Mouse (Mus musculus): ENCODE data around the gene Dhcr24. TPM values are rescaled to one million over a fixed set of nuclear protein-coding genes. Genes with fewer than 3 reads are reported as not detected.

The Dhcr24 gene
- polyA plus RNA-seq, 1 experiment from 2014 or later = 3.8 TPM

DNA sequence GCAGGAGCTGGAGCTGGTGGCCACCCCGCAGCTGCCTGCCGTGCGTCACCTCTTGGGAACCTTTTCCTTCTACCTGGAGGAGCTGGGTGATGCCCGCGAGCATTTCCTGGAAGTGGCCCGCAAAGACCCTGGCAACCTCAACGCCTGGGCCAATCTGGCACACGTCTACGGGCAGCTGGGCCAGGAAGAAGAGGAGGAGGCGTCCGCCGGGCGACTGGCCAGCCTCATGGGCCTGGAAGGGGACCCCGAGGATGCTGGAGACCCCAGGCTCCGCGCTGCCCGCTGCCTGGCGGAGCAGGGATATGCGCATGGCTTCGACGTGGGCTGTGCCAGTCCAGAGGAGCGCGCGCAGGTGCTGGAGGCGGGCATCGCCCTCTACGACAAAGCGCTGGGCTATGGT lies 61.9 kb downstream of the Dhcr24 start:
- Histone ChIP-seq H3K4me1 (ENCODE audit: control insufficient read depth, insufficient read depth, low read length) (peaks cover 12% of the 10 kb centered on the region), H3K9ac (ENCODE audit: low read depth, low read length) (no peak overlapping the region), H3K27ac (ENCODE audit: low read length) (no peak overlapping the region), H3K9me3 (replicated peaks; ENCODE audit: control insufficient read depth, low read length, poor library complexity, severe bottlenecking) (no peaks in the 10 kb centered on the region), H3K4me3 (ENCODE audit: low read depth, low read length) (no peak overlapping the region), H3K4me2 (ENCODE audit: low read length) (peak overlapping the region; percentile 17; the same call in 1 of the 2 replicates), H3K36me3 (ENCODE audit: control insufficient read depth, insufficient read depth, low read length) (no peaks in the 10 kb centered on the region), H3K27me3 (ENCODE audit: control insufficient read depth, insufficient read depth, low read depth, low read length) (peaks cover 22% of the 10 kb centered on the region)
- 35% methylated on average over 28 of the region's 28 CpGs for WGBS
- ATAC-seq = no peak

DNA sequence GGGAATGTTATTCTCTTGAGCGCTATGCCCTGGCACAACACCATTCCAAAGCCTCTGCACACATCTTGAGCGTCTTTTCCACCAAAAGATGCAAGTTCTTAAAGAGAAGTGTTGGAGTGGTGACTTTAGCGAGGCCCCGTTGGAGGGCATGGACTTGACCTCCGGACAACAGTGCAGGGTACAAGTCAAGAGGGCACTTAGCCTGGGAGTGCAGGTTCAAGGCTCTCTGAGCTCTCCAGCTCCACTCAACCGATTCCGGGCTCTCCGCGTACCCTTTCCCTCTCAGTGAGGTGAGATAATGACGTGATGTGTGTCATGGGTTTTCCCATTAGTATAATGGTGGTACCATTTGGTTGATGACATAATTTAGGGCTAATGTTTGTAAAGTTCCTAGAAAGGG lies 63.4 kb downstream of the Dhcr24 start:
- H3K9me3 ChIP-seq (replicated peaks; ENCODE audit: control insufficient read depth, low read length, poor library complexity, severe bottlenecking) = no peaks in the 10 kb centered on the region
- ATAC-seq = no peak
- no peaks in the 10 kb centered on the region for H3K36me3 ChIP-seq (ENCODE audit: control insufficient read depth, insufficient read depth, low read length)
- WGBS = 91% methylated on average over 10 of the region's 10 CpGs
- no peak overlapping the region for H3K4me3 ChIP-seq (ENCODE audit: low read depth, low read length)
- no peak overlapping the region for H3K9ac ChIP-seq (ENCODE audit: low read depth, low read length)
- no peak overlapping the region for H3K27ac ChIP-seq (ENCODE audit: low read length)
- H3K4me2 ChIP-seq (ENCODE audit: low read length) = no peak overlapping the region
- peaks cover 10% of the 10 kb centered on the region for H3K4me1 ChIP-seq (ENCODE audit: control insufficient read depth, insufficient read depth, low read length)
- peaks cover 22% of the 10 kb centered on the region for H3K27me3 ChIP-seq (ENCODE audit: control insufficient read depth, insufficient read depth, low read depth, low read length)

DNA sequence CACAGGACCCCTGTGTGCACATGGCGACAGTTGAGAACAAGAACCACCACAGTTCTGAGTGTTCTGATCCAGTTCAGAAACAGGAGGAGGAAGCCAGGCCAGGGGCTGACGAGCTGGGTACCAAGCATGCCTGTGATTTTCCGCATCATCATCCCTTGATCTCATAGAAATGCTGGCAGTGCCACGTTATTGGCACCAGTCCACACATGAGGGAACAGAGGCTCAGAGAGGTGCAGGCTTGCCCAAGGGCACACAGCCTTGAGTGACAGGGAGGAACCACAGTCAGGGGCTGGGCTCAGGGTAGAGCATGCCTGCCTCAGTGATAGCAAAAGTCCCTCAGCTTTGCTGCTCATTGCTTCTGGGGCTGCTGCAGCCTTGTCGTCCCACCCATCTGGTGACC lies 67.0 kb downstream of the Dhcr24 start:
- Histone ChIP-seq H3K27ac (ENCODE audit: low read length) (no peak overlapping the region), H3K9me3 (replicated peaks; ENCODE audit: control insufficient read depth, low read length, poor library complexity, severe bottlenecking) (no peaks in the 10 kb centered on the region), H3K4me2 (ENCODE audit: low read length) (no peak overlapping the region), H3K4me3 (ENCODE audit: low read depth, low read length) (no peak overlapping the region), H3K9ac (ENCODE audit: low read depth, low read length) (no peak overlapping the region), H3K27me3 (ENCODE audit: control insufficient read depth, insufficient read depth, low read depth, low read length) (peaks cover 8% of the 10 kb centered on the region), H3K36me3 (ENCODE audit: control insufficient read depth, insufficient read depth, low read length) (no peaks in the 10 kb centered on the region), H3K4me1 (ENCODE audit: control insufficient read depth, insufficient read depth, low read length) (peaks cover 30% of the 10 kb centered on the region)
- ATAC-seq = no peak
- WGBS = 69% methylated on average over 5 of the region's 5 CpGs

DNA sequence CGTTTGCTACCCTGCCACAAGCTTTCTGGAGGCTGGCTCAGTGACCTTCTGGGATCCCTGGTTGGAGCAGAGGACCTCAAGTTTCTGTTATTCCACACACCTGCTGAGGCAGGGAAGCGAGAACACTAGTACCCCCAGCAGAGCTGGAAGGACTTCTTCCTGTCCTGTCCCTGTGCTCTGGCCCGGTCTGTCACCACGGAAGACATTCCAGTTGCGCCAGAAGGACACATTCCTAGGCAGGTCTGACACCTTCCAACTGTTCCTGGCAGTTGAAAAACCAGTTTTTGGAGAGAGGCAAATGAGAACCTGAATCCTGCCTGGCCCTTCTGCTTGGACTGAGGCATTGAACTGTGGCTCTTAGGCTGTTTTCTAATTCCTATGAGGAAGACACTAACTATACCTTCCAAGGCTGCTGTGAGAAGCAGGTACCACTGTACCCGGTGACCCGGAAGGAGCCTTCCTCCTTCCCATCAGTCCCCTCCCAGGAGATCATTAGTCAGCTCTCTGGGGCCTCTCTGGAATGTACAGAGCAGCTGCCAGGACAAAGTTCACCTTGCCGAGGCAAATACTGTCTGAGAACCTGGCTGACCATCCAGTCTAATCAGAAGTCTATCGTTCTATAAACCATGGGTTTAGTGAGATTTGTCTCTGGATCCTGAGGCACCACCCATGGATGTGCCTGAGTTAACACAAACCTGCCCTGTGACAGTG lies 68.0 kb downstream of the Dhcr24 start:
- Histone ChIP-seq H3K36me3 (ENCODE audit: control insufficient read depth, insufficient read depth, low read length) (no peaks in the 10 kb centered on the region), H3K9me3 (replicated peaks; ENCODE audit: control insufficient read depth, low read length, poor library complexity, severe bottlenecking) (no peaks in the 10 kb centered on the region), H3K27me3 (ENCODE audit: control insufficient read depth, insufficient read depth, low read depth, low read length) (no peaks in the 10 kb centered on the region; the same call in 1 of the 2 replicates), H3K4me2 (ENCODE audit: low read length) (no peak overlapping the region), H3K27ac (ENCODE audit: low read length) (peak overlapping the region; percentile 91; the same call in 1 of the 2 replicates), H3K4me1 (ENCODE audit: control insufficient read depth, insufficient read depth, low read length) (peaks cover 39% of the 10 kb centered on the region), H3K9ac (ENCODE audit: low read depth, low read length) (no peak overlapping the region), H3K4me3 (ENCODE audit: low read depth, low read length) (no peak overlapping the region)
- 65% methylated on average over 9 of the region's 9 CpGs for WGBS
- no peak for ATAC-seq

- Histone ChIP-seq H3K27me3 (ENCODE audit: control insufficient read depth, insufficient read depth, low read depth, low read length) (no peaks in the 10 kb centered on the region; the same call in 1 of the 2 replicates), H3K27ac (ENCODE audit: low read length) (peak overlapping the region; percentile 91; the same call in 1 of the 2 replicates), H3K4me3 (ENCODE audit: low read depth, low read length) (no peak overlapping the region), H3K36me3 (ENCODE audit: control insufficient read depth, insufficient read depth, low read length) (no peaks in the 10 kb centered on the region), H3K4me1 (ENCODE audit: control insufficient read depth, insufficient read depth, low read length) (peaks cover 45% of the 10 kb centered on the region), H3K9me3 (replicated peaks; ENCODE audit: control insufficient read depth, low read length, poor library complexity, severe bottlenecking) (no peaks in the 10 kb centered on the region), H3K9ac (ENCODE audit: low read depth, low read length) (no peak overlapping the region), H3K4me2 (ENCODE audit: low read length) (no peak overlapping the region)
- no peak for ATAC-seq
- 78% methylated on average over 5 of the region's 5 CpGs for WGBS
These were observed 68.5 kb downstream of the Dhcr24 start for GRCm38 (mm10) chr4:106629374-106629773.

DNA sequence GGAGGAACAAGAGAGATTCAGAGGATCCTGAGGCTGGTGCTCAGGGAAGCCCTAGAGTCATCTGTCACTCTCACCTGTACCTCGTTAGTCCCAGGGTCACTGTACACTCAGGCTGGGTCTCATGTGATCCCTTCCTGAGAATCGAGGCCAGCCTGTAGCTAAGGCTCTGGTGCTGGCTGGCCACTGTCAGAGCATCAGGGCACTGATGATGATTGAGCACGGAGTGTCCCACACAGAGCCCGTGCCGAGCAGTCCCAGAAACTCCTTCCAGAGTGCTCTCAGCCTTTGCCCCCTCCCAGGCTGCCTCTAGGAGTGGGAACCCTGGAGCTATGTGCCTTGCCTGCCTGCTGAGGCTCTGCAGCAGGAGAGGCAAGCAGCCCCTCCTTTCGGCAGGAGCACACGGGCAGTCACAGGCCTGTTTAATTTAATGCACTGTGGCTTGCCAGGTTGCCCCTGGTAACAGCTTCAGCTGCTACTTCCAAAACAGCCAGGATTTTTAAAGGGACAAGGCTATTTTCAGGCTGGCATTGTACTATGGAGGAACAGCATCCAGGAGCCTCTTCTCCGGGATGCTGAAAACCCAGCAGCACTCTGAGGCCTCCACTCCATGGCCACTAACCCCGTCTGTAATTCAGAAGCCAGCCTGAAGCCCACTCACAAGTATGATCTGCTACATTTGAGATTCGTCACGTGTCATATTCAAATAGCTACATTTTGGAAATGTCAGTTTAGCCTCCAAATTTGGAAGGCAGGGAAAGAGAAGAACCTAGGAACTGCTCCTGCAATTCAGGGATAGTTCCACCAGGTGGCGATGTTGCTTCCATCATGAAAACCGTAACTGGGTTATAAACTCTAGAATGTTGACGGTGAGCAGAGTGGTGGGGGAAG lies 69.7 kb downstream of the Dhcr24 start:
- H3K4me3 ChIP-seq (ENCODE audit: low read depth, low read length) = no peak overlapping the region
- H3K36me3 ChIP-seq (ENCODE audit: control insufficient read depth, insufficient read depth, low read length) = no peaks in the 10 kb centered on the region
- peak overlapping the region; percentile 43 for H3K4me2 ChIP-seq (ENCODE audit: low read length)
- H3K27ac ChIP-seq (ENCODE audit: low read length) = peak overlapping the region; percentile 91
- H3K9me3 ChIP-seq (replicated peaks; ENCODE audit: control insufficient read depth, low read length, poor library complexity, severe bottlenecking) = no peaks in the 10 kb centered on the region
- WGBS = 13% methylated on average over 14 of the region's 14 CpGs
- peak overlapping the region; percentile 61 for H3K9ac ChIP-seq (ENCODE audit: low read depth, low read length)
- H3K27me3 ChIP-seq (ENCODE audit: control insufficient read depth, insufficient read depth, low read depth, low read length) = no peaks in the 10 kb centered on the region
- peaks cover 48% of the 10 kb centered on the region for H3K4me1 ChIP-seq (ENCODE audit: control insufficient read depth, insufficient read depth, low read length)
- ATAC-seq = peak; percentile 83

DNA sequence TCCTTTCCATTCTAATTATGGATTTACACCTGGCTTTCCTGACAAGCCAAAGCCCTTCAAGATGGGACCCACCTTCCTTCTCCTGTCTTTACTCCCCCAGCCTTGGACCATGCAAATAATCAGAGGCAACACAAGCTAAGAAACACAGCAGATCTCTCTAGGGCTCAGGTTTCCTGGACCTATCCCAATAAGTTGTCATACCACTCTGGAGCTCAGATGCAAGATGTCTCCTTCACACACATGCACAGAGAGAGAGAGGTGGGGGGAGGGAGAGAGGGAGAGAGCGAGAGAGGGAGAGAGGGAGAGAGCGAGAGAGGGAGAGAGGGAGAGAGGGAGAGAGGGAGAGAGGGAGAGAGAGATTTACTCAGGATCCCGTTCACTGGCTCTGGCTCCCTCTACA lies 71.5 kb downstream of the Dhcr24 start:
- Histone ChIP-seq H3K36me3 (ENCODE audit: control insufficient read depth, insufficient read depth, low read length) (no peaks in the 10 kb centered on the region), H3K4me3 (ENCODE audit: low read depth, low read length) (no peak overlapping the region), H3K27ac (ENCODE audit: low read length) (peak overlapping the region; percentile 91), H3K27me3 (ENCODE audit: control insufficient read depth, insufficient read depth, low read depth, low read length) (no peaks in the 10 kb centered on the region), H3K9ac (ENCODE audit: low read depth, low read length) (no peak overlapping the region), H3K4me1 (ENCODE audit: control insufficient read depth, insufficient read depth, low read length) (peaks cover 40% of the 10 kb centered on the region), H3K9me3 (replicated peaks; ENCODE audit: control insufficient read depth, low read length, poor library complexity, severe bottlenecking) (no peaks in the 10 kb centered on the region), H3K4me2 (ENCODE audit: low read length) (no peak overlapping the region)
- no peak for ATAC-seq
- 25% methylated on average over 1 of the region's 3 CpGs for WGBS

GRCm38 (mm10) chr4:106633281-106634085 lies 72.6 kb downstream of the Dhcr24 start:
- no peaks in the 10 kb centered on the region for H3K27me3 ChIP-seq (ENCODE audit: control insufficient read depth, insufficient read depth, low read depth, low read length)
- no peak overlapping the region; the same call in 1 of the 2 replicates for H3K4me3 ChIP-seq (ENCODE audit: low read depth, low read length)
- peak overlapping the region; percentile 52; the same call in 1 of the 2 replicates for H3K9ac ChIP-seq (ENCODE audit: low read depth, low read length)
- peak overlapping the region; percentile 91 for H3K27ac ChIP-seq (ENCODE audit: low read length)
- no peaks in the 10 kb centered on the region for H3K9me3 ChIP-seq (replicated peaks; ENCODE audit: control insufficient read depth, low read length, poor library complexity, severe bottlenecking)
- WGBS = 27% methylated on average over 8 of the region's 8 CpGs
- H3K36me3 ChIP-seq (ENCODE audit: control insufficient read depth, insufficient read depth, low read length) = no peaks in the 10 kb centered on the region
- H3K4me2 ChIP-seq (ENCODE audit: low read length) = peak overlapping the region; percentile 42
- peak; percentile 51 for ATAC-seq
- peaks cover 40% of the 10 kb centered on the region for H3K4me1 ChIP-seq (ENCODE audit: control insufficient read depth, insufficient read depth, low read length)
